Mouse (Mus musculus) ES-Bruce4 (cell line): ENCODE data around the gene St6galnac6.

Experiments
- CTCF ChIP-seq: IDR thresholded peaks from one replicate; pipeline ENCODE4 v1.8.1; 2011; ENCODE audit warnings: low read depth, low read length
- POLR2A ChIP-seq: IDR thresholded peaks from one replicate; pipeline ENCODE4 v1.8.1; 2011; ENCODE audit warnings: low read length; ENCODE audit not compliant: insufficient read depth

- peak; percentile 37 for TF ChIP-seq POLR2A
- TF ChIP-seq CTCF: peak; percentile 83
Observed at GRCm38 (mm10) chr2:32606161-32607142, 6.9 kb downstream of the St6galnac6 start.
